In genomic region chr17:42875015-42875414, GRCm38 (mm10) we compare ENCODE assay signal across 8 mouse cellular contexts. TPM values are rescaled to one million over a fixed set of nuclear protein-coding genes. Genes with fewer than 3 reads are reported as not detected.
DNase-seq lines count a peak whose midpoint lies in the region; ATAC-seq and TF ChIP-seq lines count a peak whose summit lies in the region.

No protein-coding gene starts in this region.

- H3K36me3 ChIP-seq in heart, embryonic 11.5 days (ENCODE audit: control insufficient read depth, insufficient read depth, low read length): no peaks in the 10 kb centered on the region
- H3K36me3 ChIP-seq in CH12.LX (replicated peaks in 1 of 2; ENCODE audit: control insufficient read depth in 1 of 2, insufficient read depth in 1 of 2, low read length in 1 of 2): peaks cover 0 to 3% of the 10 kb centered on the region in 2 experiments
- H3K36me3 ChIP-seq in forebrain, embryonic 15.5 days: no peaks in the 10 kb centered on the region
- no peaks in the 10 kb centered on the region for H3K36me3 ChIP-seq in liver, embryonic 15.5 days (replicated peaks)

- no peak for DNase-seq in heart, adult 11 months
- no peak for DNase-seq in CH12.LX (ENCODE audit: extremely low read depth)
- no peak for DNase-seq in frontal cortex, adult 2 months (ENCODE audit: extremely low spot score in 1 of 2, low spot score in 1 of 2)
- no peak for DNase-seq in gastrocnemius, postnatal 10 days
- no peak for DNase-seq in c-Kit-positive CD71-positive TER-119-positive erythroid progenitor cells, embryonic 14.5 days (ENCODE audit: low spot score)

- dilution Hi-C loops in CH12.LX (cut with MboI; ENCODE audit: extremely low pct_ligation_motif_present, extremely low pct_unique_long_range_greater_than_20kb, low sequenced_read_pairs): no loop called here

- H3K9me3 ChIP-seq in heart, embryonic 11.5 days (replicated peaks; ENCODE audit: control insufficient read depth, low read length): no peaks in the 10 kb centered on the region
- H3K9me3 ChIP-seq in CH12.LX (replicated peaks; ENCODE audit: low read length): no peaks in the 10 kb centered on the region
- no peaks in the 10 kb centered on the region for H3K9me3 ChIP-seq in forebrain, embryonic 15.5 days
- H3K9me3 ChIP-seq in liver, embryonic 15.5 days (replicated peaks): no peaks in the 10 kb centered on the region

- ATAC-seq in heart, embryonic 11.5 days (replicated peaks; ENCODE audit: insufficient number of reproducible peaks, low FRiP score, low TSS enrichment): no peak
- no peak for ATAC-seq in forebrain, embryonic 15.5 days (replicated peaks)
- ATAC-seq in liver, embryonic 15.5 days (ENCODE audit: insufficient read depth): no peak

- H3K4me3 ChIP-seq in heart, embryonic 11.5 days (ENCODE audit: low read depth, low read length): peak overlapping the region; percentile 90
- peak overlapping the region; percentile 44 to 90 (median 80) for H3K4me3 ChIP-seq in CH12.LX (replicated peaks in 1 of 3; ENCODE audit: low read depth in 2 of 3, low read length in 2 of 3, poor library complexity in 1 of 3)
- H3K4me3 ChIP-seq in forebrain, embryonic 15.5 days: peak overlapping the region; percentile 73
- peak overlapping the region; percentile 97 for H3K4me3 ChIP-seq in liver, embryonic 15.5 days (replicated peaks)

- H3K79me2 ChIP-seq in CH12.LX (replicated peaks; ENCODE audit: control insufficient read depth, extremely low read depth, insufficient read depth, poor library complexity, severe bottlenecking): peaks cover 46% of the 10 kb centered on the region

- in situ Hi-C loops in CH12.LX (cut with MboI; ENCODE audit: low pct_ligation_motif_present, low pct_unique_long_range_greater_than_20kb, low sequenced_read_pairs): no loop called here

- 0 out of 2 replicates have a peak overlapping the region, but pooled peaks have one; percentile 96 for H3K27ac ChIP-seq in heart, embryonic 11.5 days (ENCODE audit: low read depth, low read length)
- no peak overlapping the region for H3K27ac ChIP-seq in CH12.LX (ENCODE audit: insufficient read depth, low read depth)
- H3K27ac ChIP-seq in forebrain, embryonic 15.5 days (replicated peaks): no peak overlapping the region
- no peak overlapping the region for H3K27ac ChIP-seq in liver, embryonic 15.5 days (replicated peaks)

- no peak for TF ChIP-seq EP300 in CH12.LX (IDR thresholded peaks at IDR 0.05; ENCODE audit: low read length)

- TF ChIP-seq CTCF in CH12.LX (conservative IDR thresholded peaks at IDR 0.05 in 1 of 2, IDR thresholded peaks at IDR 0.05 in 1 of 2; ENCODE audit: low read depth in 2 of 2, low read length in 2 of 2): no peak

- TF ChIP-seq POLR2A in CH12.LX (IDR thresholded peaks at IDR 0.05; ENCODE audit: low read depth, low read length): no peak

- TF ChIP-seq RAD21 in CH12.LX (IDR thresholded peaks at IDR 0.05; ENCODE audit: low read depth, low read length): no peak

- H3K4me2 ChIP-seq in heart, embryonic 11.5 days: peak overlapping the region; percentile 79
- H3K4me2 ChIP-seq in CH12.LX (ENCODE audit: insufficient read depth, low read depth, poor library complexity, severe bottlenecking): peak overlapping the region; percentile 48
- H3K4me2 ChIP-seq in forebrain, embryonic 15.5 days (replicated peaks): peak overlapping the region; percentile 76
- peak overlapping the region; percentile 94 for H3K4me2 ChIP-seq in liver, embryonic 15.5 days

- no peaks in the 10 kb centered on the region for H3K27me3 ChIP-seq in heart, embryonic 11.5 days (ENCODE audit: control insufficient read depth, insufficient read depth, low read length)
- no peaks in the 10 kb centered on the region for H3K27me3 ChIP-seq in CH12.LX (replicated peaks)
- no peaks in the 10 kb centered on the region for H3K27me3 ChIP-seq in forebrain, embryonic 15.5 days
- H3K27me3 ChIP-seq in liver, embryonic 15.5 days: no peaks in the 10 kb centered on the region

- peak overlapping the region; percentile 97 for H3K9ac ChIP-seq in heart, embryonic 11.5 days (ENCODE audit: low read depth, low read length)
- H3K9ac ChIP-seq in CH12.LX (ENCODE audit: insufficient read depth, low read depth): peak overlapping the region; percentile 89
- 0 out of 2 replicates have a peak overlapping the region, but pooled peaks have one; percentile 11 for H3K9ac ChIP-seq in forebrain, embryonic 15.5 days (replicated peaks)
- peak overlapping the region; percentile 92; the same call in 1 of the 2 replicates for H3K9ac ChIP-seq in liver, embryonic 15.5 days

- WGBS in heart, embryonic 11.5 days (ENCODE audit: insufficient replicate concordance): 32% methylated on average over 6 of the region's 6 CpGs
- WGBS in forebrain, embryonic 15.5 days: 3% methylated on average over 6 of the region's 6 CpGs
- 37% methylated on average over 6 of the region's 6 CpGs for WGBS in liver, embryonic 15.5 days (ENCODE audit: insufficient replicate concordance)

- peaks cover 11% of the 10 kb centered on the region for H3K4me1 ChIP-seq in heart, embryonic 11.5 days (ENCODE audit: control insufficient read depth, insufficient read depth, low read length)
- peaks cover 0 to 29% of the 10 kb centered on the region in 2 experiments; a peak in 2 of 4 replicates for H3K4me1 ChIP-seq in CH12.LX (ENCODE audit: control insufficient read depth in 1 of 2, insufficient read depth in 2 of 2)
- peaks cover 15% of the 10 kb centered on the region for H3K4me1 ChIP-seq in forebrain, embryonic 15.5 days
- H3K4me1 ChIP-seq in liver, embryonic 15.5 days (replicated peaks): peaks cover 36% of the 10 kb centered on the region

TF ChIP-seq in CH12.LX, 34 proteins besides CTCF, POLR2A, EP300 and RAD21:
- TF ChIP-seq TBP (conservative IDR thresholded peaks at IDR 0.05; ENCODE audit: low read depth, low read length): no peak
- no peak for TF ChIP-seq CHD1 (IDR thresholded peaks at IDR 0.05; ENCODE audit: low read depth, low read length)
- no peak for TF ChIP-seq SIN3A (IDR thresholded peaks at IDR 0.05; ENCODE audit: low read length)
- no peak for TF ChIP-seq MYC (IDR thresholded peaks at IDR 0.05; ENCODE audit: low read depth, low read length)

RNA-seq across cellular contexts. Expression of gene Cd2ap, which starts 1.4 kb away (rescaled TPM):
- polyA plus RNA-seq in heart, embryonic 11.5 days (2014; fragmentation: Nextera tagmentation; extraction: Ambion mirVana): 17.8 and 20.7 TPM in 2 replicates
- total RNA-seq in CH12.LX (2012; rRNA removed) (18.8 and 19.9 TPM in 2 replicates), CH12.LX (2014; rRNA removed) (26.1 and 28.8 TPM in 2 replicates)
- 36.3 and 36.8 TPM in 2 replicates for polyA plus RNA-seq in CH12.LX (2012; ENCODE audit: insufficient read length, low read depth)
- 7.4 and 8.6 TPM in 2 replicates for polyA plus RNA-seq in forebrain, embryonic 15.5 days (2015; fragmentation: Nextera tagmentation; extraction: Ambion mirVana)
- 7.9 and 8.5 TPM in 2 replicates for polyA plus RNA-seq in liver, embryonic 15.5 days (2015; fragmentation: Nextera tagmentation; extraction: Ambion mirVana)
- 25.6 and 26.8 TPM in 2 replicates for polyA plus RNA-seq in frontal cortex, adult 2 months (2012; rRNA removed)
- total RNA-seq in gastrocnemius, postnatal 10 days (2021): 10 to 100 TPM; 22.5 to 30.7 TPM

Comparison
In these comparisons a context has a peak if more than half of its experiments do, and no peak if none do; other contexts are left out.
1. H3K9ac ChIP-seq: peak in every context shown above with its lines; median percentile 97 in heart, embryonic 11.5 days; 92 in liver, embryonic 15.5 days; 89 in CH12.LX; 11 in forebrain, embryonic 15.5 days.